Mouse (Mus musculus): ENCODE data around the gene Zfp553. TPM values are rescaled to one million over a fixed set of nuclear protein-coding genes. Genes with fewer than 3 reads are reported as not detected.

The Zfp553 gene
- polyA plus RNA-seq, 1 experiment from 2014 or later = 25.0 TPM

DNA sequence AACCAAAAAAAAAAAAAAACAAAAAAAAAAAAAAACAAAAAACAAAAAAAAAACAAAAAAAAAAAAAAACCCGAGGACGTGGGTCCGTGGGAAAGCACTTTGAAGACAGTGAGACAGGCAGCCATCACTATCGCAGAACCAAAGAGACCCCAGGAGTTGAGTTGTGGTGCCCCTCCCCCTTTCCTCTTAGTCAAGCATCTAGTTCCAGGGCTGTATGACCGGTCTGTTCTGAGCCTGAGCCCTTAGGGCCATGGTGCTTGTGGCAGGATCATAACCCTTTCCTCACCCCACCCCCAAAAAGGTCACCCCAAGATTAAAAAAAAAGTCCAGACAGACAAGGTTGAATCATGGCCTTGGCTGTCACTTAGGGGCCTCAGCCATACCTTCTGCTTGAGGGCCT lies 16.6 kb upstream of the Zfp553 start:
- Histone ChIP-seq H3K27ac (no peak overlapping the region), H3K9ac (no peak overlapping the region), H3K4me3 (replicated peaks; ENCODE audit: low read length) (no peak overlapping the region), H3K9me3 (ENCODE audit: control insufficient read depth, low read length) (no peaks in the 10 kb centered on the region), H3K4me2 (replicated peaks) (no peak overlapping the region), H3K27me3 (ENCODE audit: control insufficient read depth, insufficient read depth, low read length) (peaks cover 9% of the 10 kb centered on the region; the same call in 1 of the 2 replicates), H3K36me3 (replicated peaks; ENCODE audit: control insufficient read depth, insufficient read depth) (no peaks in the 10 kb centered on the region), H3K4me1 (replicated peaks; ENCODE audit: control insufficient read depth, insufficient read depth, low read length) (no peaks in the 10 kb centered on the region)
- ATAC-seq (ENCODE audit: low FRiP score) = no peak
- WGBS = 94% methylated on average over 5 of the region's 5 CpGs
- DNase-seq (ENCODE audit: low spot score) = no peak

DNA sequence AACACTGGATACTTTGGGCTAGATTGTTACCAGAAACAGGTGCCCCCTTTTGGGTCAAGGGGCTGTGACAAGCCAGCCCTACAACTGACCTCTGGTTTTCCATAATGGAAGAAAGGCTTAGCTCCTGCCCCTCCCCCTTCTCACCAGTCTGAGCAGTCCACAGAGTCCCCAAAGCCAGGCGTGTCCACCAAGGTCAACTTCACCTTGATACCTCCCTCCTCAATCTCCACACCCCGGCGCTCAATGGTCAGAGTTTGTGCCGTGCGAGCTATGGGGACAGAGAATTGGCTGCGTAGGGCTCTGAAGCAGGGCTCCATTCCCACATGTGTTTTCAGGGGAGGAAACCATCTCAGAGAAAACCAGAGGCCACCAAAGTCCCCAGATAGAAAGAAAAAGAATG lies 15.4 kb upstream of the Zfp553 start:
- 91% methylated on average over 6 of the region's 6 CpGs for WGBS
- no peak for ATAC-seq (ENCODE audit: low FRiP score)

GRCm38 (mm10) chr7:127217901-127218642 lies 14.8 kb upstream of the Zfp553 start:
- Histone ChIP-seq H3K4me2 (replicated peaks) (no peak overlapping the region), H3K4me1 (replicated peaks; ENCODE audit: control insufficient read depth, insufficient read depth, low read length) (no peaks in the 10 kb centered on the region), H3K4me3 (replicated peaks; ENCODE audit: low read length) (no peak overlapping the region), H3K9ac (no peak overlapping the region), H3K27ac (no peak overlapping the region), H3K9me3 (ENCODE audit: control insufficient read depth, low read length) (no peaks in the 10 kb centered on the region), H3K36me3 (replicated peaks; ENCODE audit: control insufficient read depth, insufficient read depth) (no peaks in the 10 kb centered on the region), H3K27me3 (ENCODE audit: control insufficient read depth, insufficient read depth, low read length) (peaks cover 9% of the 10 kb centered on the region; the same call in 1 of the 2 replicates)
- DNase-seq (ENCODE audit: low spot score) (no peak), ATAC-seq (ENCODE audit: low FRiP score) (no peak)
- 80% methylated on average over 10 of the region's 10 CpGs for WGBS

More for the DNA sequence above, 15.4 kb upstream of the Zfp553 start:
- Histone ChIP-seq H3K9ac (no peak overlapping the region), H3K27ac (no peak overlapping the region), H3K4me1 (replicated peaks; ENCODE audit: control insufficient read depth, insufficient read depth, low read length) (no peaks in the 10 kb centered on the region), H3K27me3 (ENCODE audit: control insufficient read depth, insufficient read depth, low read length) (peaks cover 9% of the 10 kb centered on the region; the same call in 1 of the 2 replicates), H3K9me3 (ENCODE audit: control insufficient read depth, low read length) (no peaks in the 10 kb centered on the region), H3K4me3 (replicated peaks; ENCODE audit: low read length) (no peak overlapping the region), H3K36me3 (replicated peaks; ENCODE audit: control insufficient read depth, insufficient read depth) (no peaks in the 10 kb centered on the region), H3K4me2 (replicated peaks) (no peak overlapping the region)
- no peak for DNase-seq (ENCODE audit: low spot score)

GRCm38 (mm10) chr7:127218670-127219069 lies 14.2 kb upstream of the Zfp553 start:
- WGBS = 89% methylated on average over 4 of the region's 4 CpGs
- H3K9ac ChIP-seq = no peak overlapping the region
- H3K36me3 ChIP-seq (replicated peaks; ENCODE audit: control insufficient read depth, insufficient read depth) = no peaks in the 10 kb centered on the region
- ATAC-seq (ENCODE audit: low FRiP score) (no peak), DNase-seq (ENCODE audit: low spot score) (no peak)
- no peaks in the 10 kb centered on the region for H3K9me3 ChIP-seq (ENCODE audit: control insufficient read depth, low read length)
- H3K27me3 ChIP-seq (ENCODE audit: control insufficient read depth, insufficient read depth, low read length) = peaks cover 9% of the 10 kb centered on the region; the same call in 1 of the 2 replicates
- no peak overlapping the region for H3K4me3 ChIP-seq (replicated peaks; ENCODE audit: low read length)
- H3K4me2 ChIP-seq (replicated peaks) = no peak overlapping the region
- H3K4me1 ChIP-seq (replicated peaks; ENCODE audit: control insufficient read depth, insufficient read depth, low read length) = no peaks in the 10 kb centered on the region
- H3K27ac ChIP-seq = no peak overlapping the region

DNA sequence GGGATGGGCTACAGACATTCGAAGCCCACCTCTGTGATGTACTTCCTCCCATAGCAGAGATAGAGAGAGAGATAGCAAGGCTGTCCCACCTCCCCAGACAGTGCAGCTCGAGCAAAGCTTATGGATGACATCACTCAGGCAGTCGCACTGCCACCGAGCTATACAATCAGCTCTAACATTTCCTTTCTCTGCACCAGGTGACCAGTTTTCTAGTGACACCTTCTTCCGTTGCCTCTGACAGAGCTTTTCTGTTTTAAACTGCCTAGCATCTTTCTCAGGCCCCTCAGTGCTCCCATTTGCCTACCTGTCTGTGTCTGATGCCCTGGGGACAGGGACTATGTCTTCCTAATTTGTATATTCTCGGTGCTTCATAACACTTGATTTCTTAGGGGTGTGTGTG lies 12.4 kb upstream of the Zfp553 start:
- Histone ChIP-seq H3K4me3 (replicated peaks; ENCODE audit: low read length) (no peak overlapping the region), H3K4me2 (replicated peaks) (no peak overlapping the region), H3K9ac (no peak overlapping the region), H3K36me3 (replicated peaks; ENCODE audit: control insufficient read depth, insufficient read depth) (no peaks in the 10 kb centered on the region), H3K27me3 (ENCODE audit: control insufficient read depth, insufficient read depth, low read length) (no peaks in the 10 kb centered on the region), H3K27ac (no peak overlapping the region), H3K4me1 (replicated peaks; ENCODE audit: control insufficient read depth, insufficient read depth, low read length) (no peaks in the 10 kb centered on the region), H3K9me3 (ENCODE audit: control insufficient read depth, low read length) (no peaks in the 10 kb centered on the region)
- 92% methylated on average over 6 of the region's 6 CpGs for WGBS
- no peak for DNase-seq (ENCODE audit: low spot score)
- no peak for ATAC-seq (ENCODE audit: low FRiP score)

DNA sequence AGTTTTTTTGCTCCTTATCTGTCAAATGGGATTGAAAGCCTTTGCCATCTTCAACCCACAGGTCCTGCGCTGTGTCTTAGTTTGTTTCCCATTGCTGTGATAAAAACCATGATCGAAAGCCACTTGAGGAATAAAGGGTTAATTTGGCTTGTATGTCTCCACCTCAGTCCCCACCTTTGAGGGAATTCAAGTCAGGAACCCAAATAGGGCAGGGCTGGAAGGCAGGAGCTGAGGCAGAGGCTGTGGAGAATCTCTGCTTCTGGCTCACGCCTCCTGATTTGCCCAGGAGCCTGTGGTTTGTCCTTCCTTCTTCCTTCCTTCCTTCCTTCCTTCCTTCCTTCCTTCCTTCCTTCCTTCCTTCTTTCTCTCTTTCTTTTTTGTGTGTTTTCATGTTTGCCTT lies 9.8 kb upstream of the Zfp553 start:
- no peak overlapping the region for H3K27ac ChIP-seq

GRCm38 (mm10) chr7:127223515-127224478 lies 9.1 kb upstream of the Zfp553 start:
- DNase-seq (ENCODE audit: low spot score) = no peak
- H3K27ac ChIP-seq = no peak overlapping the region
- H3K9ac ChIP-seq = no peak overlapping the region
- no peak overlapping the region for H3K4me2 ChIP-seq (replicated peaks)
- no peak overlapping the region for H3K4me3 ChIP-seq (replicated peaks; ENCODE audit: low read length)
- H3K27me3 ChIP-seq (ENCODE audit: control insufficient read depth, insufficient read depth, low read length) = no peaks in the 10 kb centered on the region
- H3K36me3 ChIP-seq (replicated peaks; ENCODE audit: control insufficient read depth, insufficient read depth) = no peaks in the 10 kb centered on the region
- 88% methylated on average over 6 of the region's 6 CpGs for WGBS
- H3K4me1 ChIP-seq (replicated peaks; ENCODE audit: control insufficient read depth, insufficient read depth, low read length) = no peaks in the 10 kb centered on the region
- no peak for ATAC-seq (ENCODE audit: low FRiP score)
- H3K9me3 ChIP-seq (ENCODE audit: control insufficient read depth, low read length) = no peaks in the 10 kb centered on the region

More for the DNA sequence above, 9.8 kb upstream of the Zfp553 start:
- Histone ChIP-seq H3K36me3 (replicated peaks; ENCODE audit: control insufficient read depth, insufficient read depth) (no peaks in the 10 kb centered on the region), H3K4me2 (replicated peaks) (no peak overlapping the region), H3K9ac (no peak overlapping the region), H3K9me3 (ENCODE audit: control insufficient read depth, low read length) (no peaks in the 10 kb centered on the region), H3K27me3 (ENCODE audit: control insufficient read depth, insufficient read depth, low read length) (no peaks in the 10 kb centered on the region), H3K4me1 (replicated peaks; ENCODE audit: control insufficient read depth, insufficient read depth, low read length) (no peaks in the 10 kb centered on the region), H3K4me3 (replicated peaks; ENCODE audit: low read length) (no peak overlapping the region)
- DNase-seq (ENCODE audit: low spot score) (no peak), ATAC-seq (ENCODE audit: low FRiP score) (no peak)
- WGBS = 97% methylated on average over 3 of the region's 3 CpGs

DNA sequence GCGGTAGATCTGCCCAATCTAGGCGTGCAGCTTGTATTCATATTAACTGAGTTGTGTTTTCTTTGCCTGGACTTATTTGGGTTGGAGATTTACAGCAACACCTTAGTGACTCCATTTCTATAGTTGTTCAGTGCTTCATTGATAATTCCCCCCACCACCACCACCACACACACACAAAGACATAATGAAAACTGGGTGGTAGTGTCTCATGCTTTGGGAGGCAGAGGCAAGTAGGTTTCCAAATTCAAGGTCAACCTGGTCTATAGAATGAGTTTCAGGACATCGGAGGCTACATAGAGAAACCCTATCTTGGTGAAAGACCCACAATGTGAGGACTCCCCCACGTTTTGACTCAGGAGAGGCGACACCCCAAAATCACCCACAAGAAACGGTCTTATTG lies 8.2 kb upstream of the Zfp553 start:
- DNase-seq (ENCODE audit: low spot score) (no peak), ATAC-seq (ENCODE audit: low FRiP score) (no peak)
- 91% methylated on average over 6 of the region's 6 CpGs for WGBS
- no peaks in the 10 kb centered on the region for H3K27me3 ChIP-seq (ENCODE audit: control insufficient read depth, insufficient read depth, low read length)
- no peaks in the 10 kb centered on the region for H3K36me3 ChIP-seq (replicated peaks; ENCODE audit: control insufficient read depth, insufficient read depth)
- H3K4me2 ChIP-seq (replicated peaks) = no peak overlapping the region
- no peak overlapping the region for H3K9ac ChIP-seq
- no peak overlapping the region for H3K27ac ChIP-seq
- H3K4me3 ChIP-seq (replicated peaks; ENCODE audit: low read length) = no peak overlapping the region
- no peaks in the 10 kb centered on the region for H3K9me3 ChIP-seq (ENCODE audit: control insufficient read depth, low read length)
- no peaks in the 10 kb centered on the region for H3K4me1 ChIP-seq (replicated peaks; ENCODE audit: control insufficient read depth, insufficient read depth, low read length)
